Mouse (Mus musculus) inflammation-experienced regulatory T-cells, adult 6 months (primary cell): ENCODE measurements around the gene Cnn2. TPM values are rescaled to one million over a fixed set of nuclear protein-coding genes. Genes with fewer than 3 reads are reported as not detected.
"Not testable (repeated sequence)": the region's sequence is repeated elsewhere in the genome, so short reads cannot be mapped to it uniquely, and the experiment has no call there.

Experiments used
- ATAC-seq: one replicate; pipeline ENCODE4 v1.8.0; 2017
- polyA plus RNA-seq, 3 experiments: library from polyadenylated mRNA; unstranded; fragments of 100-300 nt; shearing (Covaris generic); gene quantifications; one replicate each; pipeline ENCODE4 v1.2.1; 2017

Cnn2 gene
- polyA plus RNA-seq, 3 experiments from 2014 or later, result 672 to 989 (median 979) TPM

DNA sequence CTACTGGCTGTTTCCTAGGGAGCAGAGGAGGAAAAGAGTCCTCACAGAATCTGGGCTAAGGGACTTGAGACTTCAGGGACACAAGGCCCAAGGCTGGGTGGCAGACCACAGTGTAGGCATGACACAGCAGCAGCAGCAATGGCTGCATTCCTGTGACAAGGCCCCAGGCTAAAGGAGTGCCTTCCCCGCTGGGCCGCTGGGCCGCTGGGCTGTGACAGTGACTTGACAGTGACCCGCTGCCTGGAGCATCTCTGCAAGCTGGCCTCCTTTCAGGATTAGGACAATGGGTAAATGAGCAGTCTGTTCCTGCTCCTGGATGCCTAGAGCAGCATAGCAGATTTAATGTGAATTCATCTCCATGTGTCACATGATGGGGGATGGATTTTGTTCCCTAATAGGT lies 55.7 kb downstream of the Cnn2 start:
- no peak for ATAC-seq

DNA sequence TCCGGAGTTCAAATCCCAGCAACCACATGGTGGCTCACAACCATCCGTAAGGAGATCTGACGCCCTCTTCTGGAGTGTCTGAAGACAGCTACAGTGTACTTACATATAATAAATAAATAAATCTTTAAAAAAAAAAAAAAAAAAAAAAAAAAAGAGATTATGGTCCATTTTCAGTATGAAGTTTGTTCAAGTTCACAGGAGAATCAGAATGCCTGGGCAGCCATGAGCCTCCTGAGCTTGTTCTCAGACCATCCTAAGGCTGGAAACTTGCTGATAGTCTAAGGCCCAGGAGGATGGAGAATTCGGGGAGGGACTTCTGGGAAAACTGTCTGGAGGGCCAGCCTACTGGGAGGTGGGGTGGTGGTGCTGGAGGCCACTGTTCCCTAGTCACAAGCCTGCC lies 57.0 kb downstream of the Cnn2 start:
- ATAC-seq, result not testable (repeated sequence)

Other genes with a start within 250 kb of the Cnn2 start
- gene Polrmt, start 242.0 kb upstream of the Cnn2 start, polyA plus RNA-seq, result 10 to 100 TPM; 10.6 to 19.2 (median 17.1) TPM
- under 1 TPM in 1 of 3 experiments, not detected in 2; 0.24 TPM for gene Fgf22, start 233.5 kb upstream of the Cnn2 start, polyA plus RNA-seq
- gene Rnf126, start 221.6 kb upstream of the Cnn2 start, polyA plus RNA-seq, result 1 to 10 TPM; 2.1 to 2.8 (median 2.7) TPM
- 1 to 10 TPM in 1 of 3 experiments, under 1 TPM in 1, not detected in 1; 0.21 to 1.2 TPM for gene Fstl3, start 211.3 kb upstream of the Cnn2 start, polyA plus RNA-seq
- 1 to 10 TPM in 1 of 3 experiments, under 1 TPM in 1, not detected in 1; 0.57 to 1.1 TPM for gene Prss57, start 197.6 kb upstream of the Cnn2 start, polyA plus RNA-seq
- under 1 TPM in 1 of 3 experiments, not detected in 2; 0.43 TPM for gene Palm, start 195.0 kb upstream of the Cnn2 start, polyA plus RNA-seq
- not detected for gene Misp, start 167.6 kb upstream of the Cnn2 start, polyA plus RNA-seq
- 100 to 1,000 TPM in 2 of 3 experiments, 10 to 100 TPM in 1; 97.4 to 169 (median 149) TPM for gene Ptbp1, start 134.2 kb upstream of the Cnn2 start, polyA plus RNA-seq
- gene Prtn3, start 114.1 kb upstream of the Cnn2 start, polyA plus RNA-seq, result not detected
- gene Plppr3, start 114.0 kb upstream of the Cnn2 start, polyA plus RNA-seq, result 1 to 10 TPM; 1.6 to 3.3 (median 2.2) TPM
- gene Elane, start 102.3 kb upstream of the Cnn2 start, polyA plus RNA-seq, result not detected
- gene Cfd, start 97.7 kb upstream of the Cnn2 start, polyA plus RNA-seq, result not detected
- gene Med16, start 79.7 kb upstream of the Cnn2 start, polyA plus RNA-seq, result 1 to 10 TPM; 5.7 to 7.9 (median 7.1) TPM
- 1 to 10 TPM in 1 of 3 experiments, not detected in 2; 5.5 TPM for gene Gm26602, start 77.7 kb upstream of the Cnn2 start, polyA plus RNA-seq
- gene Kiss1r, start 71.6 kb upstream of the Cnn2 start, polyA plus RNA-seq, result not detected
- 100 to 1,000 TPM in 1 of 3 experiments, 10 to 100 TPM in 2; 96.5 to 106 (median 96.9) TPM for gene R3hdm4, start 67.4 kb upstream of the Cnn2 start, polyA plus RNA-seq
- gene Arid3a, start 61.5 kb upstream of the Cnn2 start, polyA plus RNA-seq, result 1 to 10 TPM; 2.1 to 3.5 (median 2.4) TPM
- gene Wdr18, start 28.4 kb upstream of the Cnn2 start, polyA plus RNA-seq, result 10 to 100 TPM; 66.6 to 85.2 (median 74.2) TPM
- under 1 TPM in 2 of 3 experiments, not detected in 1; 0.16 to 0.20 TPM for gene Grin3b, start 17.9 kb upstream of the Cnn2 start, polyA plus RNA-seq
- gene Tmem259, start 4.3 kb upstream of the Cnn2 start, polyA plus RNA-seq, result 1 to 10 TPM; 2.0 to 2.5 (median 2.0) TPM
- 10 to 100 TPM; 10.7 to 14.2 (median 13.3) TPM for gene Abca7, start 7.9 kb downstream of the Cnn2 start, polyA plus RNA-seq
- gene Arhgap45, start 28.1 kb downstream of the Cnn2 start, polyA plus RNA-seq, result 100 to 1,000 TPM; 242 to 254 (median 251) TPM
- 100 to 1,000 TPM; 137 to 227 (median 211) TPM for gene Polr2e, start 51.2 kb downstream of the Cnn2 start, polyA plus RNA-seq
- 100 to 1,000 TPM; 346 to 445 (median 381) TPM for gene Gpx4, start 58.6 kb downstream of the Cnn2 start, polyA plus RNA-seq
- 10 to 100 TPM; 30.4 to 39.1 (median 32.6) TPM for gene Sbno2, start 117.0 kb downstream of the Cnn2 start, polyA plus RNA-seq
- gene Stk11, start 127.2 kb downstream of the Cnn2 start, polyA plus RNA-seq, result 10 to 100 TPM; 23.5 to 30.3 (median 25.5) TPM
- gene Atp5d, start 150.0 kb downstream of the Cnn2 start, polyA plus RNA-seq, result 100 to 1,000 TPM; 297 to 357 (median 299) TPM
- 1 to 10 TPM in 2 of 3 experiments, under 1 TPM in 1; 0.60 to 2.3 (median 1.3) TPM for gene Cbarp, start 152.3 kb downstream of the Cnn2 start, polyA plus RNA-seq
- gene Midn, start 159.7 kb downstream of the Cnn2 start, polyA plus RNA-seq, result 1 to 10 TPM; 7.3 to 9.3 (median 7.5) TPM
- gene Cirbp, start 177.4 kb downstream of the Cnn2 start, polyA plus RNA-seq, result 100 to 1,000 TPM in 2 of 3 experiments, 10 to 100 TPM in 1; 84.2 to 255 (median 213) TPM
- 10 to 100 TPM; 17.9 to 28.4 (median 20.5) TPM for gene 1600002K03Rik, start 184.4 kb downstream of the Cnn2 start, polyA plus RNA-seq
- not detected for gene Efna2, start 190.9 kb downstream of the Cnn2 start, polyA plus RNA-seq
- 10 to 100 TPM; 57.7 to 85.1 (median 67.4) TPM for gene Mum1, start 237.8 kb downstream of the Cnn2 start, polyA plus RNA-seq